Mouse (Mus musculus): Measurements from ENCODE around the gene Asb17.
"Not testable (repeated sequence)": the region's sequence is repeated elsewhere in the genome, so short reads cannot be mapped to it uniquely, and the experiment has no call there.

The Asb17 gene

GRCm38 (mm10) chr3:153831873-153832653 is 11.9 kb upstream of the Asb17 start:
- no peak for DNase-seq (ENCODE audit: low spot score)

GRCm38 (mm10) chr3:153832654-153832945 is 11.4 kb upstream of the Asb17 start:
- DNase-seq (ENCODE audit: low spot score), result no peak

GRCm38 (mm10) chr3:153834071-153834470 is 9.9 kb upstream of the Asb17 start:
- DNase-seq (ENCODE audit: low spot score), result no peak

GRCm38 (mm10) chr3:153835455-153836086 is 8.4 kb upstream of the Asb17 start:
- DNase-seq (ENCODE audit: low spot score), result peak; percentile 27

GRCm38 (mm10) chr3:153836316-153836715 is 7.7 kb upstream of the Asb17 start:
- DNase-seq (ENCODE audit: low spot score), result no peak

GRCm38 (mm10) chr3:153837593-153837992 is 6.4 kb upstream of the Asb17 start:
- DNase-seq (ENCODE audit: low spot score), result no peak

GRCm38 (mm10) chr3:153844757-153845156 is 748 bp downstream of the Asb17 start:
- DNase-seq (ENCODE audit: low spot score), result no peak

- DNase-seq (ENCODE audit: low spot score), result no peak
Observed at GRCm38 (mm10) chr3:153845500-153845899, 1.5 kb downstream of the Asb17 start.

- no peak for DNase-seq (ENCODE audit: low spot score)
Observed at GRCm38 (mm10) chr3:153846109-153846508, 2.1 kb downstream of the Asb17 start.

- DNase-seq (ENCODE audit: low spot score), result no peak
Observed at GRCm38 (mm10) chr3:153847207-153847733, 3.3 kb downstream of the Asb17 start.

- no peak for DNase-seq (ENCODE audit: low spot score)
Observed at GRCm38 (mm10) chr3:153849368-153850015, 5.5 kb downstream of the Asb17 start.

- no peak for DNase-seq (ENCODE audit: low spot score)
Observed at GRCm38 (mm10) chr3:153850759-153851158, 6.8 kb downstream of the Asb17 start.

GRCm38 (mm10) chr3:153852266-153852665 is 8.3 kb downstream of the Asb17 start:
- no peak for DNase-seq (ENCODE audit: low spot score)

GRCm38 (mm10) chr3:153858350-153859001 is 14.5 kb downstream of the Asb17 start:
- DNase-seq (ENCODE audit: low spot score), result no peak

- not testable (repeated sequence) for DNase-seq (ENCODE audit: low spot score)
Observed at GRCm38 (mm10) chr3:153860392-153860791, 16.4 kb downstream of the Asb17 start.

- DNase-seq (ENCODE audit: low spot score), result no peak
Observed at GRCm38 (mm10) chr3:153863816-153864215, 19.8 kb downstream of the Asb17 start.

GRCm38 (mm10) chr3:153864636-153865429 is 20.8 kb downstream of the Asb17 start:
- no peak for DNase-seq (ENCODE audit: low spot score)

- no peak for DNase-seq (ENCODE audit: low spot score)
Observed at GRCm38 (mm10) chr3:153867149-153868136, 23.4 kb downstream of the Asb17 start.

- DNase-seq (ENCODE audit: low spot score), result no peak
Observed at GRCm38 (mm10) chr3:153871396-153871795, 27.4 kb downstream of the Asb17 start.

- DNase-seq (ENCODE audit: low spot score), result no peak
Observed at GRCm38 (mm10) chr3:153886296-153886695, 42.3 kb downstream of the Asb17 start.
